Mouse (Mus musculus) CH12.LX (cell line): Measurements from ENCODE around the gene Tmem45b. TPM values are rescaled to one million over a fixed set of nuclear protein-coding genes. Genes with fewer than 3 reads are reported as not detected.

Experiments
- DNase-seq: peaks from one replicate; pipeline ENCODE4 v3.0.0-alpha.2; 2013; ENCODE audit errors: extremely low read depth
- H3K27ac ChIP-seq: 2 replicates; pipeline ENCODE4 v1.5.1; 2012; ENCODE audit warnings: low read depth, mild to moderate bottlenecking, control low read depth, moderate library complexity; ENCODE audit not compliant: insufficient read depth
- H3K27me3 ChIP-seq: replicated peaks from 2 replicates; pipeline ENCODE3; 2012; ENCODE audit warnings: inconsistent platforms
- H3K36me3 ChIP-seq, 2 experiments: replicated peaks in 1 of 2; 2 replicates each; pipeline versions ENCODE3 to v1.6.1; 2012; ENCODE audit warnings: inconsistent platforms in 1 of 2, low read length in 1 of 2, mild to moderate bottlenecking in 1 of 2, mixed read lengths in 1 of 2, moderate library complexity in 1 of 2; ENCODE audit not compliant: control insufficient read depth in 1 of 2, insufficient read depth in 1 of 2
- H3K4me1 ChIP-seq, 2 experiments: 2 replicates each; pipeline ENCODE4 v1.6.1; 2012; ENCODE audit warnings: inconsistent platforms in 1 of 2, moderate library complexity in 1 of 2; ENCODE audit not compliant: insufficient read depth in 2 of 2, control insufficient read depth in 1 of 2
- H3K4me2 ChIP-seq: 2 replicates; pipeline ENCODE4 v1.6.1; 2012; ENCODE audit warnings: low read depth, mild to moderate bottlenecking, control low read depth; ENCODE audit not compliant: poor library complexity, insufficient read depth, severe bottlenecking
- H3K4me3 ChIP-seq, 3 experiments: fragments of 150-350 bp in 1 of 3; sonication (generic) in 1 of 3; replicated peaks in 1 of 3; 2 replicates each; pipeline versions ENCODE3 to v1.5.1; 2011 to 2012; ENCODE audit warnings: low read depth in 2 of 3, low read length in 2 of 3, mild to moderate bottlenecking in 2 of 3, moderate library complexity in 2 of 3, control low read depth in 1 of 3, improper control_type of control experiment in 1 of 3, inconsistent platforms in 1 of 3, mixed read lengths in 1 of 3; ENCODE audit not compliant: poor library complexity in 1 of 3
- H3K79me2 ChIP-seq: replicated peaks from 2 replicates; pipeline ENCODE4 v1.6.1; 2012; ENCODE audit warnings: mild to moderate bottlenecking, moderate library complexity; ENCODE audit not compliant: control insufficient read depth, poor library complexity, insufficient read depth, severe bottlenecking; ENCODE audit errors: extremely low read depth
- H3K9ac ChIP-seq: 2 replicates; pipeline ENCODE4 v1.6.1; 2012; ENCODE audit warnings: low read depth, mild to moderate bottlenecking, control low read depth, moderate library complexity; ENCODE audit not compliant: insufficient read depth
- H3K9me3 ChIP-seq: replicated peaks from 2 replicates; pipeline ENCODE3; 2012; ENCODE audit warnings: low read length, inconsistent platforms, mixed read lengths
- BHLHE40 ChIP-seq: IDR thresholded peaks from 2 replicates; pipeline ENCODE4 v1.6.1; 2011; ENCODE audit warnings: mild to moderate bottlenecking, low read depth, low read length, improper control_type of control experiment
- CTCF ChIP-seq, 2 experiments: IDR thresholded peaks in 1 of 2; conservative IDR thresholded peaks in 1 of 2; 2 replicates each; pipeline ENCODE4 v1.5.1; 2011 to 2012; ENCODE audit warnings: low read depth in 2 of 2, low read length in 2 of 2, improper control_type of control experiment in 1 of 2, inconsistent platforms in 1 of 2, mild to moderate bottlenecking in 1 of 2, moderate library complexity in 1 of 2
- E2F4 ChIP-seq: IDR thresholded peaks from 2 replicates; pipeline ENCODE4 v1.6.1; 2011; ENCODE audit warnings: low read depth, low read length, improper control_type of control experiment; ENCODE audit not compliant: insufficient replicate concordance
- EP300 ChIP-seq: IDR thresholded peaks from 2 replicates; pipeline ENCODE4 v1.6.1; 2011; ENCODE audit warnings: low read length, improper control_type of control experiment
- IRF4 ChIP-seq: IDR thresholded peaks from 2 replicates; pipeline ENCODE4 v1.6.1; 2014; ENCODE audit warnings: low read depth, mild to moderate bottlenecking, inconsistent platforms, low read length, improper control_type of control experiment
- JUN ChIP-seq: IDR thresholded peaks from 2 replicates; pipeline ENCODE4 v1.6.1; 2011; ENCODE audit warnings: low read depth, mild to moderate bottlenecking, low read length, improper control_type of control experiment, moderate library complexity; ENCODE audit not compliant: insufficient read depth
- MAFK ChIP-seq: IDR thresholded peaks from 2 replicates; pipeline ENCODE4 v1.6.1; 2011; ENCODE audit warnings: low read length, improper control_type of control experiment; ENCODE audit not compliant: insufficient replicate concordance
- MAZ ChIP-seq: IDR thresholded peaks from 2 replicates; pipeline ENCODE4 v1.6.1; 2012; ENCODE audit warnings: low read depth, mild to moderate bottlenecking, inconsistent platforms, low read length, improper control_type of control experiment, moderate library complexity
- MEF2A ChIP-seq: IDR thresholded peaks from 2 replicates; pipeline ENCODE4 v1.6.1; 2014; ENCODE audit warnings: low read depth, mild to moderate bottlenecking, inconsistent platforms, low read length, improper control_type of control experiment, borderline replicate concordance
- MXI1 ChIP-seq: IDR thresholded peaks from 2 replicates; pipeline ENCODE4 v1.6.1; 2011; ENCODE audit warnings: mild to moderate bottlenecking, low read depth, low read length, improper control_type of control experiment
- PAX5 ChIP-seq: IDR thresholded peaks from 2 replicates; pipeline ENCODE4 v1.6.1; 2012; ENCODE audit warnings: low read length, inconsistent platforms, mixed read lengths
- RAD21 ChIP-seq: IDR thresholded peaks from 2 replicates; pipeline ENCODE4 v1.6.1; 2011; ENCODE audit warnings: low read depth, mild to moderate bottlenecking, low read length, improper control_type of control experiment, moderate library complexity
- SIN3A ChIP-seq: IDR thresholded peaks from 2 replicates; pipeline ENCODE4 v1.6.1; 2012; ENCODE audit warnings: low read length, improper control_type of control experiment, inconsistent platforms
- SMC3 ChIP-seq: IDR thresholded peaks from 2 replicates; pipeline ENCODE4 v1.6.1; 2011; ENCODE audit warnings: low read depth, low read length, improper control_type of control experiment
- TCF12 ChIP-seq: IDR thresholded peaks from 2 replicates; pipeline ENCODE4 v1.6.1; 2014; ENCODE audit warnings: low read depth, mild to moderate bottlenecking, inconsistent platforms, low read length, improper control_type of control experiment
- USF1 ChIP-seq: IDR thresholded peaks from 2 replicates; pipeline ENCODE4 v1.6.1; 2014; ENCODE audit warnings: low read depth, mild to moderate bottlenecking, inconsistent platforms, low read length, improper control_type of control experiment
- ZKSCAN1 ChIP-seq: IDR thresholded peaks from 2 replicates; pipeline ENCODE4 v1.6.1; 2012; ENCODE audit warnings: low read depth, inconsistent platforms, low read length, improper control_type of control experiment, borderline replicate concordance
- ZMIZ1 ChIP-seq: IDR thresholded peaks from 2 replicates; pipeline ENCODE4 v1.6.1; 2012; ENCODE audit warnings: low read depth, mild to moderate bottlenecking, inconsistent platforms, low read length, improper control_type of control experiment
- ZNF384 ChIP-seq: IDR thresholded peaks from 2 replicates; pipeline ENCODE4 v1.6.1; 2012; ENCODE audit warnings: low read depth, low read length, improper control_type of control experiment, inconsistent platforms
- dilution Hi-C: fragments of 300-500 bp; cut with MboI; formaldehyde crosslinking; loops from 2 replicates; pipeline ENCODE4 v1.14.3; 2020; ENCODE audit warnings: low sequenced_read_pairs; ENCODE audit not compliant: extremely low pct_unique_long_range_greater_than_20kb, extremely low pct_ligation_motif_present
- in situ Hi-C: fragments of 300-500 bp; cut with MboI; formaldehyde crosslinking; loops from 3 replicates; pipeline ENCODE4 v1.14.3; 2019; ENCODE audit warnings: low sequenced_read_pairs, low pct_ligation_motif_present, low pct_unique_long_range_greater_than_20kb, mixed read lengths
- polyA plus RNA-seq: library from polyadenylated mRNA; unstranded; fragments of >175 nt; gene quantifications from 2 replicates; pipeline ENCODE4 v1.2.1, GENCODE M21; 2012; ENCODE audit warnings: low read depth; ENCODE audit not compliant: insufficient read length
- total RNA-seq, 2 experiments: library from RNA; depleted of rRNA; stranded (reverse); fragments of 300-350 nt in 1 of 2; fragments of >200 nt in 1 of 2; gene quantifications; 2 replicates each; pipeline ENCODE4 v1.2.3; 2012 to 2014

The Tmem45b gene
- total and polyA plus RNA-seq, 3 experiments = not detected

- dilution Hi-C loops = no loop called here
- Histone ChIP-seq H3K36me3 (no peaks in the 10 kb centered on the region), H3K4me1 (no peaks in the 10 kb centered on the region), H3K4me2 (no peak overlapping the region), H3K79me2 (no peaks in the 10 kb centered on the region), H3K27me3 (no peaks in the 10 kb centered on the region), H3K9me3 (no peaks in the 10 kb centered on the region), H3K4me3 (no peak overlapping the region), H3K9ac (no peak overlapping the region), H3K27ac (no peak overlapping the region)
- TF ChIP-seq ZNF384 (peak; percentile 26; the same call in 1 of the 2 replicates), JUN (no peak)
- no peak for DNase-seq
- in situ Hi-C loops = no loop called here
Observed at GRCm38 (mm10) chr9:31439341-31439740, 24.9 kb downstream of the Tmem45b start.

- Histone ChIP-seq H3K9me3 (no peaks in the 10 kb centered on the region), H3K4me3 (no peak overlapping the region), H3K36me3 (no peaks in the 10 kb centered on the region), H3K4me2 (no peak overlapping the region), H3K27ac (no peak overlapping the region), H3K27me3 (no peaks in the 10 kb centered on the region), H3K4me1 (no peaks in the 10 kb centered on the region), H3K79me2 (no peaks in the 10 kb centered on the region)
- dilution Hi-C loops = no loop called here
- DNase-seq = no peak
- in situ Hi-C loops = no loop called here
- TF ChIP-seq ZNF384 (no peak), ZKSCAN1 (no peak)
- TF ChIP-seq, all 38 proteins: peak for 0
- no peak overlapping the region for H3K9ac ChIP-seq
Observed at GRCm38 (mm10) chr9:31438834-31439233, 25.4 kb downstream of the Tmem45b start.

GRCm38 (mm10) chr9:31437861-31438260 lies 26.4 kb downstream of the Tmem45b start:
- DNase-seq = no peak
- no peaks in the 10 kb centered on the region for H3K27me3 ChIP-seq
- dilution Hi-C loops (no loop called here), in situ Hi-C loops (no loop called here)
- no peaks in the 10 kb centered on the region for H3K79me2 ChIP-seq
- H3K4me2 ChIP-seq = no peak overlapping the region
- H3K36me3 ChIP-seq = no peaks in the 10 kb centered on the region
- no peaks in the 10 kb centered on the region for H3K9me3 ChIP-seq
- H3K4me1 ChIP-seq = no peaks in the 10 kb centered on the region
- no peak overlapping the region for H3K9ac ChIP-seq
- no peak overlapping the region for H3K27ac ChIP-seq
- no peak overlapping the region for H3K4me3 ChIP-seq
- no peak for TF ChIP-seq IRF4
- TF ChIP-seq JUN = no peak
- TF ChIP-seq TCF12 = no peak
- no peak for TF ChIP-seq E2F4
- TF ChIP-seq PAX5 = no peak
- no peak for TF ChIP-seq SMC3
- no peak for TF ChIP-seq MEF2A
- TF ChIP-seq SIN3A = no peak
- TF ChIP-seq ZMIZ1 = no peak
- TF ChIP-seq CTCF (conservative IDR thresholded peaks at IDR 0.05 in 1 of 2, IDR thresholded peaks at IDR 0.05 in 1 of 2; ENCODE audit: low read depth in 2 of 2, low read length in 2 of 2) = no peak
- TF ChIP-seq MXI1 = no peak
- TF ChIP-seq RAD21 = no peak
- no peak for TF ChIP-seq BHLHE40
- no peak for TF ChIP-seq EP300
- TF ChIP-seq MAZ = no peak
- no peak for TF ChIP-seq MAFK
- no peak for TF ChIP-seq USF1
